Mouse (Mus musculus): ENCODE measurements around the gene Robo4. TPM values are rescaled to one million over a fixed set of nuclear protein-coding genes. Genes with fewer than 3 reads are reported as not detected.

The Robo4 gene
- polyA plus RNA-seq, 1 experiment: not detected

DNA sequence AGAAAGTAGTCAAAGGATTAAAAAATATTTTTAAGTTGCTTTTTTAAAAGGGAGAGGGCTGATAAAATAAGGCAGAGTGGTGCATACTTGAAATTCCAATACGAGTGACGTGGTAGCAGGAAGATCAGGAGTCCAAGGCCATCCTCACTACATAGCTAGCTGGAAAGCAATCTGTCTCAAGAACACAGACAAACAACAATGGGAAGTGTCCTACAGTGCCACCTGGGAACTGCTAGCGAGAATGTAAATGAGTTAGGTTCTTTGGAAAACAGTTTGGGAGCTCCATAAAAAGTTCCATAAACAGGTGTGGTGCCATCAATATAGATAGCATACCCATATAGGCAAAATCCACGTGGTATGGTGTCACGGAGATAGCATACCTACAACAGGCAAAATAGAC lies 36.0 kb upstream of the Robo4 start:
- Histone ChIP-seq H3K27me3 (ENCODE audit: control insufficient read depth, insufficient read depth, insufficient read length) (no peaks in the 10 kb centered on the region), H3ac (ENCODE audit: control insufficient read depth, insufficient read length) (no peak overlapping the region), H3K36me3 (ENCODE audit: control insufficient read depth, insufficient read depth) (no peaks in the 10 kb centered on the region), H3K4me3 (no peak overlapping the region), H3K79me2 (ENCODE audit: control insufficient read depth, insufficient read depth) (no peaks in the 10 kb centered on the region), H3K4me2 (ENCODE audit: low read depth) (no peak overlapping the region)
- TF ChIP-seq MAX (IDR thresholded peaks at IDR 0.05; ENCODE audit: low read depth): no peak
- TF ChIP-seq MYOD1 (IDR thresholded peaks at IDR 0.05; ENCODE audit: control insufficient read depth in 1 of 3, insufficient read length in 2 of 3, low read depth in 2 of 3): no peak
- no peak for TF ChIP-seq REST (IDR thresholded peaks at IDR 0.05; ENCODE audit: insufficient read depth, insufficient read length)
- no peak for TF ChIP-seq E2F4 (IDR thresholded peaks at IDR 0.05; ENCODE audit: insufficient read depth)
- TF ChIP-seq CEBPB (IDR thresholded peaks at IDR 0.05; ENCODE audit: insufficient read depth, poor library complexity, severe bottlenecking): no peak
- no peak for TF ChIP-seq TCF12 (IDR thresholded peaks at IDR 0.05; ENCODE audit: insufficient read depth, poor library complexity, severe bottlenecking)
- no peak for TF ChIP-seq TCF3 (IDR thresholded peaks at IDR 0.05; ENCODE audit: insufficient read length, low read depth)
- TF ChIP-seq SRF (IDR thresholded peaks at IDR 0.05; ENCODE audit: control insufficient read depth, insufficient read length, low read depth): no peak
- TF ChIP-seq POLR2AphosphoS2 (IDR thresholded peaks at IDR 0.05; ENCODE audit: insufficient read length, low read depth): no peak
- no peak for TF ChIP-seq MYOG (IDR thresholded peaks at IDR 0.05; ENCODE audit: control insufficient read depth in 1 of 3, insufficient read depth in 1 of 3, insufficient read length in 2 of 3, low read depth in 2 of 3)
- TF ChIP-seq POLR2A (IDR thresholded peaks at IDR 0.05; ENCODE audit: insufficient read length, low read depth): no peak
- no peak for TF ChIP-seq USF1 (IDR thresholded peaks at IDR 0.05; ENCODE audit: low read depth)

- no peaks in the 10 kb centered on the region for H3K36me3 ChIP-seq (ENCODE audit: control insufficient read depth, insufficient read depth)
- no peak within 1 kb of the TSS for H3ac ChIP-seq (ENCODE audit: control insufficient read depth, insufficient read length)
- H3K27me3 ChIP-seq (ENCODE audit: control insufficient read depth, insufficient read depth, insufficient read length): no peaks in the 10 kb centered on the region
- H3K4me2 ChIP-seq (ENCODE audit: low read depth): no peak within 1 kb of the TSS
- no peak for TF ChIP-seq E2F4 (IDR thresholded peaks at IDR 0.05; ENCODE audit: insufficient read depth)
- no peak for TF ChIP-seq REST (IDR thresholded peaks at IDR 0.05; ENCODE audit: insufficient read depth, insufficient read length)
- TF ChIP-seq TCF3 (IDR thresholded peaks at IDR 0.05; ENCODE audit: insufficient read length, low read depth): no peak
- TF ChIP-seq SRF (IDR thresholded peaks at IDR 0.05; ENCODE audit: control insufficient read depth, insufficient read length, low read depth): no peak
- TF ChIP-seq CEBPB (IDR thresholded peaks at IDR 0.05; ENCODE audit: insufficient read depth, poor library complexity, severe bottlenecking): no peak
- no peak for TF ChIP-seq MAX (IDR thresholded peaks at IDR 0.05; ENCODE audit: low read depth)
- TF ChIP-seq TCF12 (IDR thresholded peaks at IDR 0.05; ENCODE audit: insufficient read depth, poor library complexity, severe bottlenecking): no peak
- no peak for TF ChIP-seq USF1 (IDR thresholded peaks at IDR 0.05; ENCODE audit: low read depth)
- TF ChIP-seq POLR2AphosphoS2 (IDR thresholded peaks at IDR 0.05; ENCODE audit: insufficient read length, low read depth): no peak
- no peak for TF ChIP-seq POLR2A (IDR thresholded peaks at IDR 0.05; ENCODE audit: insufficient read length, low read depth)
- TF ChIP-seq MYOD1 (IDR thresholded peaks at IDR 0.05; ENCODE audit: control insufficient read depth in 1 of 3, insufficient read length in 2 of 3, low read depth in 2 of 3): no peak
- no peak for TF ChIP-seq MYOG (IDR thresholded peaks at IDR 0.05; ENCODE audit: control insufficient read depth in 1 of 3, insufficient read depth in 1 of 3, insufficient read length in 2 of 3, low read depth in 2 of 3)
- no peaks in the 10 kb centered on the region for H3K79me2 ChIP-seq (ENCODE audit: control insufficient read depth, insufficient read depth)
- H3K4me3 ChIP-seq: no peak within 1 kb of the TSS
These were observed 34.2 kb upstream of the Robo4 start, which contains the start of gene Hepacam for GRCm38 (mm10) chr9:37367301-37368080. TSS of gene Hepacam (plus strand) at chr9:37367351.

DNA sequence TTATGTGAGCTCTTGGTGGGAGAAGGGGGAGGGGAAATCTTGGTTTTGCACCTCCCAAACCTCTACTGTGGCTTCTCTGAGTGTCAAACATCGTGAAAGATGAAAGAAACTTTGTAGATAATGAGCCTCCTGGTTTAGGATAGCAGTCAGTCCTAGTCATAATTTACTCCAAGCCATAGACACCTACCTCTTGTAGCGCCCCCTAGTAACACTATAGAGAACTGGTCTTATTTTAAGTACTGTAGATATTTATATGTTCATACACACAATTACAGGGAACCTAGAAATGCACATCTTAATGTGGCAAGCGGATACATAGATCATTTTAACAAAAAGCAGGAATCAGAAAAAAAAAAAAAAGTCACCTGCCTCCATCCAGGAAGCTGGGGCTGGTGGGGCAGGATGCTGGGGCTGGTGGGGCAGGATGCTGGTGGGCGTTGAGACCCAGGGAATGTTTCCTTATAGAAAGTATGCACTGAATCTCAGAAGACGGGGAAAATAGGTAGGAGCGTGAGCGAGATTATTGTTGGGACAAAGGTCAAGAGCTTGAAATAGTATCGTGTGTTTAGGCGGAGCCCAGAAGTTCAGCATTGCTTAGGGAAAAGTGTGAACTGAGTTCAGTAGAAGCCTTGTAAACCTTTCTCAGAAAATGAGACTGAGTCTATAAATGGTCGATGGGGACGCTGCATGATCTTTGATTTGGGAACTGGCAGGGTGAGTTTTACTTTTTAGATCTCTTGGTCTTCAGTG lies 33.4 kb upstream of the Robo4 start:
- H3K79me2 ChIP-seq (ENCODE audit: control insufficient read depth, insufficient read depth): no peaks in the 10 kb centered on the region
- H3ac ChIP-seq (ENCODE audit: control insufficient read depth, insufficient read length): no peak overlapping the region
- no peaks in the 10 kb centered on the region for H3K36me3 ChIP-seq (ENCODE audit: control insufficient read depth, insufficient read depth)
- H3K4me3 ChIP-seq: no peak overlapping the region
- H3K4me2 ChIP-seq (ENCODE audit: low read depth): no peak overlapping the region
- TF ChIP-seq TCF3 (IDR thresholded peaks at IDR 0.05; ENCODE audit: insufficient read length, low read depth) (no peak), MAX (IDR thresholded peaks at IDR 0.05; ENCODE audit: low read depth) (no peak), POLR2A (IDR thresholded peaks at IDR 0.05; ENCODE audit: insufficient read length, low read depth) (no peak), CEBPB (IDR thresholded peaks at IDR 0.05; ENCODE audit: insufficient read depth, poor library complexity, severe bottlenecking) (no peak), REST (IDR thresholded peaks at IDR 0.05; ENCODE audit: insufficient read depth, insufficient read length) (no peak), MYOD1 (IDR thresholded peaks at IDR 0.05; ENCODE audit: control insufficient read depth in 1 of 3, insufficient read length in 2 of 3, low read depth in 2 of 3) (no peak), MYOG (IDR thresholded peaks at IDR 0.05; ENCODE audit: control insufficient read depth in 1 of 3, insufficient read depth in 1 of 3, insufficient read length in 2 of 3, low read depth in 2 of 3) (no peak), POLR2AphosphoS2 (IDR thresholded peaks at IDR 0.05; ENCODE audit: insufficient read length, low read depth) (no peak), SRF (IDR thresholded peaks at IDR 0.05; ENCODE audit: control insufficient read depth, insufficient read length, low read depth) (no peak), TCF12 (IDR thresholded peaks at IDR 0.05; ENCODE audit: insufficient read depth, poor library complexity, severe bottlenecking) (no peak), USF1 (IDR thresholded peaks at IDR 0.05; ENCODE audit: low read depth) (no peak), E2F4 (IDR thresholded peaks at IDR 0.05; ENCODE audit: insufficient read depth) (no peak)
- no peaks in the 10 kb centered on the region for H3K27me3 ChIP-seq (ENCODE audit: control insufficient read depth, insufficient read depth, insufficient read length)

DNA sequence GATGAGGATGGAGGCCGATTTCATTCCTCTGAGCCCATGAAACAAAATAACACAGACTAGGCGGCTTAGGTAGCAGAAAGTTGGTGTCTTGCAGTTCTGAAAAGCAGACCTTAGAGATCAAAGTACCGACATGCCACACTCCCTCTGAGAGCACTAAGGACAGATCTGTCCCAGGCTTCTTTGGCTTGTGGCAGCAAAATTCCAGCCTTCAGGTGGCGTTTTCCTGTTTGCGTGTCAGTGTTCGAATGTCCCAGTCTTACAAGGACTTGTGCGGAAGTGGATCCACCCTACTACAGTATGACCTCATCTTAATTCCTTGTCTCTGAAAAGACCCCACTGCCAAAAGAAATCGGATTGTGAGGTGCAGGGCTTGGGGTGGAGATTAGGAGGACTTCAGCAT lies 32.8 kb upstream of the Robo4 start:
- no peak overlapping the region for H3K4me3 ChIP-seq
- H3K4me2 ChIP-seq (ENCODE audit: low read depth): no peak overlapping the region
- H3K36me3 ChIP-seq (ENCODE audit: control insufficient read depth, insufficient read depth): no peaks in the 10 kb centered on the region
- no peaks in the 10 kb centered on the region for H3K79me2 ChIP-seq (ENCODE audit: control insufficient read depth, insufficient read depth)
- TF ChIP-seq MYOG (IDR thresholded peaks at IDR 0.05; ENCODE audit: control insufficient read depth in 1 of 3, insufficient read depth in 1 of 3, insufficient read length in 2 of 3, low read depth in 2 of 3): no peak
- TF ChIP-seq E2F4 (IDR thresholded peaks at IDR 0.05; ENCODE audit: insufficient read depth): no peak
- no peak for TF ChIP-seq MYOD1 (IDR thresholded peaks at IDR 0.05; ENCODE audit: control insufficient read depth in 1 of 3, insufficient read length in 2 of 3, low read depth in 2 of 3)
- no peak for TF ChIP-seq SRF (IDR thresholded peaks at IDR 0.05; ENCODE audit: control insufficient read depth, insufficient read length, low read depth)
- no peak for TF ChIP-seq USF1 (IDR thresholded peaks at IDR 0.05; ENCODE audit: low read depth)
- no peak for TF ChIP-seq TCF12 (IDR thresholded peaks at IDR 0.05; ENCODE audit: insufficient read depth, poor library complexity, severe bottlenecking)
- no peak for TF ChIP-seq REST (IDR thresholded peaks at IDR 0.05; ENCODE audit: insufficient read depth, insufficient read length)
- no peak for TF ChIP-seq MAX (IDR thresholded peaks at IDR 0.05; ENCODE audit: low read depth)
- TF ChIP-seq POLR2A (IDR thresholded peaks at IDR 0.05; ENCODE audit: insufficient read length, low read depth): no peak
- no peak for TF ChIP-seq CEBPB (IDR thresholded peaks at IDR 0.05; ENCODE audit: insufficient read depth, poor library complexity, severe bottlenecking)
- no peak for TF ChIP-seq TCF3 (IDR thresholded peaks at IDR 0.05; ENCODE audit: insufficient read length, low read depth)
- no peak for TF ChIP-seq POLR2AphosphoS2 (IDR thresholded peaks at IDR 0.05; ENCODE audit: insufficient read length, low read depth)
- no peak overlapping the region for H3ac ChIP-seq (ENCODE audit: control insufficient read depth, insufficient read length)
- no peaks in the 10 kb centered on the region for H3K27me3 ChIP-seq (ENCODE audit: control insufficient read depth, insufficient read depth, insufficient read length)
